Mouse (Mus musculus): Measurements from ENCODE around the gene Gm11639.

The Gm11639 gene

GRCm38 (mm10) chr11:105153068-105153833 lies 467.7 kb downstream of the Gm11639 start:
- no peak for DNase-seq (ENCODE audit: low spot score in 2 of 2)

- DNase-seq (ENCODE audit: low spot score in 2 of 2), result no peak
These were observed 470.4 kb downstream of the Gm11639 start for GRCm38 (mm10) chr11:105155915-105156314.

- no peak for DNase-seq (ENCODE audit: low spot score in 2 of 2)
These were observed 471.3 kb downstream of the Gm11639 start for GRCm38 (mm10) chr11:105156748-105157267.

- DNase-seq (ENCODE audit: low spot score in 2 of 2), result no peak
These were observed 472.5 kb downstream of the Gm11639 start for GRCm38 (mm10) chr11:105158047-105158446.

GRCm38 (mm10) chr11:105159673-105160360 lies 474.3 kb downstream of the Gm11639 start:
- DNase-seq (ENCODE audit: low spot score in 2 of 2), result no peak

GRCm38 (mm10) chr11:105161411-105161810 lies 475.9 kb downstream of the Gm11639 start:
- no peak for DNase-seq (ENCODE audit: low spot score in 2 of 2)

- no peak for DNase-seq (ENCODE audit: low spot score in 2 of 2)
These were observed 479.3 kb downstream of the Gm11639 start for GRCm38 (mm10) chr11:105164516-105165510.

GRCm38 (mm10) chr11:105166780-105167179 lies 481.3 kb downstream of the Gm11639 start:
- DNase-seq (ENCODE audit: low spot score in 2 of 2), result no peak
